Mouse (Mus musculus) neural tube, embryonic 11.5 days (tissue): ENCODE results near the gene Snx21. TPM values are rescaled to one million over a fixed set of nuclear protein-coding genes. Genes with fewer than 3 reads are reported as not detected.

Experiments
- ATAC-seq: fragments of 200-750 bp; cut with Nextera tagmentation; 2 replicates; pipeline ENCODE4 v1.8.0; 2017; ENCODE audit warnings: moderate number of reproducible peaks, mild to moderate bottlenecking, moderate TSS enrichment, moderate library complexity; ENCODE audit not compliant: insufficient read depth, low FRiP score, low TSS enrichment
- DNase-seq: peaks from one replicate; pipeline ENCODE4 v3.0.0-alpha.2; 2015; ENCODE audit warnings: low spot score
- H3K27ac ChIP-seq: fragments of 300-500 bp; sonication (generic); 2 replicates; pipeline ENCODE4 v1.5.1; 2014; ENCODE audit warnings: low read depth, mild to moderate bottlenecking, low read length
- H3K27me3 ChIP-seq: fragments of 300-500 bp; sonication (generic); 2 replicates; pipeline ENCODE4 v1.6.1; 2014; ENCODE audit warnings: mild to moderate bottlenecking, low read length, mixed read lengths; ENCODE audit not compliant: control insufficient read depth, insufficient read depth
- H3K36me3 ChIP-seq: fragments of 300-500 bp; sonication (generic); 2 replicates; pipeline ENCODE4 v1.6.1; 2014; ENCODE audit warnings: mild to moderate bottlenecking, low read length, moderate library complexity, mixed read lengths; ENCODE audit not compliant: control insufficient read depth, insufficient read depth
- H3K4me1 ChIP-seq: fragments of 300-500 bp; sonication (generic); 2 replicates; pipeline ENCODE4 v1.6.1; 2014; ENCODE audit warnings: low read length, mixed read lengths; ENCODE audit not compliant: control insufficient read depth, insufficient read depth
- H3K4me2 ChIP-seq: fragments of 300-500 bp; sonication (generic); 2 replicates; pipeline ENCODE4 v1.6.1; 2014; ENCODE audit warnings: low read depth, mild to moderate bottlenecking, moderate library complexity
- H3K4me3 ChIP-seq: fragments of 300-500 bp; sonication (generic); 2 replicates; pipeline ENCODE4 v1.5.1; 2014; ENCODE audit warnings: low read depth, low read length
- H3K9ac ChIP-seq: fragments of 300-500 bp; sonication (generic); 2 replicates; pipeline ENCODE4 v1.6.1; 2014; ENCODE audit warnings: mild to moderate bottlenecking, low read length
- H3K9me3 ChIP-seq: fragments of 300-500 bp; sonication (generic); 2 replicates; pipeline ENCODE4 v1.6.1; 2016; ENCODE audit warnings: low read length; ENCODE audit not compliant: control insufficient read depth
- WGBS: fragments of 180-500 bp; shearing (Covaris S2); extraction: QIAGEN DNeasy Blood & Tissue Kit; methylation state at CpG from one replicate; pipeline ENCODE4 v1.1.7; 2014; 5-methylcytosine and 5-hydroxymethylcytosine counted together
- polyA plus RNA-seq: library from polyadenylated mRNA; unstranded; fragments of >200 nt; fragmentation: Nextera tagmentation; extraction: Ambion mirVana; gene quantifications from 2 replicates; pipeline ENCODE4 v1.2.1, GENCODE M21; 2014

Gene Snx21
- polyA plus RNA-seq, 1 experiment from 2014 or later, result 14.1 TPM

- Histone ChIP-seq H3K27ac (no peak overlapping the region), H3K4me3 (0 out of 2 replicates have a peak overlapping the region, but pooled peaks have one; percentile 6), H3K36me3 (no peaks in the 10 kb centered on the region), H3K27me3 (no peaks in the 10 kb centered on the region), H3K9ac (no peak overlapping the region), H3K4me1 (peaks cover 7% of the 10 kb centered on the region), H3K9me3 (no peaks in the 10 kb centered on the region), H3K4me2 (no peak overlapping the region)
- ATAC-seq (no peak), DNase-seq (no peak)
- 86% methylated on average over 7 of the region's 7 CpGs for WGBS
Measured at GRCm38 (mm10) chr2:164806614-164807013, 21.0 kb downstream of the Snx21 start.

GRCm38 (mm10) chr2:164813557-164813956 lies 27.9 kb downstream of the Snx21 start:
- Histone ChIP-seq H3K27me3 (no peaks in the 10 kb centered on the region), H3K36me3 (no peaks in the 10 kb centered on the region; the same call in 1 of the 2 replicates), H3K27ac (no peak overlapping the region), H3K4me3 (no peak overlapping the region), H3K4me2 (no peak overlapping the region), H3K9me3 (no peaks in the 10 kb centered on the region), H3K4me1 (no peaks in the 10 kb centered on the region), H3K9ac (no peak overlapping the region)
- 65% methylated on average over 2 of the region's 2 CpGs for WGBS
- no peak for DNase-seq
- no peak for ATAC-seq

GRCm38 (mm10) chr2:164815348-164815747 lies 29.7 kb downstream of the Snx21 start:
- 92% methylated on average over 5 of the region's 5 CpGs for WGBS

GRCm38 (mm10) chr2:164815821-164816220 lies 30.2 kb downstream of the Snx21 start:
- Histone ChIP-seq H3K36me3 (peaks cover 3% of the 10 kb centered on the region), H3K4me1 (no peaks in the 10 kb centered on the region), H3K27ac (no peak overlapping the region), H3K9me3 (no peaks in the 10 kb centered on the region), H3K27me3 (no peaks in the 10 kb centered on the region), H3K4me2 (no peak overlapping the region), H3K9ac (no peak overlapping the region), H3K4me3 (no peak overlapping the region)
- DNase-seq (no peak), ATAC-seq (no peak)
- 94% methylated on average over 8 of the region's 8 CpGs for WGBS

More at GRCm38 (mm10) chr2:164815348-164815747, 29.7 kb downstream of the Snx21 start:
- H3K4me1 ChIP-seq, result no peaks in the 10 kb centered on the region
- ATAC-seq, result no peak
- no peak overlapping the region for H3K9ac ChIP-seq
- no peak overlapping the region for H3K27ac ChIP-seq
- H3K9me3 ChIP-seq, result no peaks in the 10 kb centered on the region
- DNase-seq, result no peak
- no peaks in the 10 kb centered on the region; the same call in 1 of the 2 replicates for H3K36me3 ChIP-seq
- no peak overlapping the region for H3K4me2 ChIP-seq
- no peaks in the 10 kb centered on the region for H3K27me3 ChIP-seq
- H3K4me3 ChIP-seq, result no peak overlapping the region

GRCm38 (mm10) chr2:164817206-164817605 lies 31.6 kb downstream of the Snx21 start:
- Histone ChIP-seq H3K9ac (no peak overlapping the region), H3K9me3 (no peaks in the 10 kb centered on the region), H3K4me3 (no peak overlapping the region), H3K4me2 (no peak overlapping the region), H3K36me3 (peaks cover 3% of the 10 kb centered on the region), H3K4me1 (peaks cover 2% of the 10 kb centered on the region; the same call in 1 of the 2 replicates), H3K27me3 (no peaks in the 10 kb centered on the region), H3K27ac (no peak overlapping the region)
- DNase-seq, result no peak
- ATAC-seq, result no peak
- WGBS, result 88% methylated on average over 6 of the region's 6 CpGs

GRCm38 (mm10) chr2:164817703-164818102 lies 32.1 kb downstream of the Snx21 start:
- ATAC-seq (no peak), DNase-seq (peak; percentile 34)
- Histone ChIP-seq H3K9ac (no peak overlapping the region), H3K4me3 (no peak overlapping the region), H3K9me3 (no peaks in the 10 kb centered on the region), H3K27me3 (no peaks in the 10 kb centered on the region), H3K4me2 (no peak overlapping the region), H3K27ac (no peak overlapping the region), H3K4me1 (peaks cover 5% of the 10 kb centered on the region; the same call in 1 of the 2 replicates), H3K36me3 (peaks cover 3% of the 10 kb centered on the region)
- 61% methylated on average over 5 of the region's 5 CpGs for WGBS

GRCm38 (mm10) chr2:164821060-164821459 lies 35.4 kb downstream of the Snx21 start:
- Histone ChIP-seq H3K4me2 (no peak overlapping the region), H3K27me3 (no peaks in the 10 kb centered on the region), H3K36me3 (peaks cover 6% of the 10 kb centered on the region), H3K4me3 (no peak overlapping the region), H3K27ac (no peak overlapping the region), H3K4me1 (peaks cover 5% of the 10 kb centered on the region; the same call in 1 of the 2 replicates), H3K9ac (no peak overlapping the region), H3K9me3 (no peaks in the 10 kb centered on the region)
- DNase-seq (no peak), ATAC-seq (no peak)
- WGBS, result 88% methylated on average over 6 of the region's 6 CpGs

GRCm38 (mm10) chr2:164822636-164823165 lies 37.1 kb downstream of the Snx21 start, which contains the start of gene Zswim1:
Gene Zswim1, plus strand, starts transcription at chr2:164822686.
- no peaks in the 10 kb centered on the region for H3K27me3 ChIP-seq
- H3K4me2 ChIP-seq, result peak within 1 kb of the TSS; percentile 70
- peak; percentile 99 for DNase-seq
- H3K27ac ChIP-seq, result peak within 1 kb of the TSS; percentile 70
- peaks cover 5% of the 10 kb centered on the region; the same call in 1 of the 2 replicates for H3K4me1 ChIP-seq
- ATAC-seq, result peak; percentile 99
- no peaks in the 10 kb centered on the region for H3K9me3 ChIP-seq
- peak within 1 kb of the TSS; percentile 70 for H3K9ac ChIP-seq
- H3K36me3 ChIP-seq, result peaks cover 6% of the 10 kb centered on the region
- peak within 1 kb of the TSS; percentile 74 for H3K4me3 ChIP-seq
- 1% methylated on average over 32 of the region's 32 CpGs for WGBS

GRCm38 (mm10) chr2:164823181-164823585 lies 37.6 kb downstream of the Snx21 start:
- Histone ChIP-seq H3K9ac (peak overlapping the region; percentile 70), H3K9me3 (no peaks in the 10 kb centered on the region), H3K27me3 (no peaks in the 10 kb centered on the region), H3K4me3 (peak overlapping the region; percentile 74), H3K4me1 (peaks cover 5% of the 10 kb centered on the region; the same call in 1 of the 2 replicates), H3K36me3 (peaks cover 6% of the 10 kb centered on the region), H3K4me2 (peak overlapping the region; percentile 70), H3K27ac (peak overlapping the region; percentile 70)
- ATAC-seq (peak; percentile 64), DNase-seq (no peak)
- 3% methylated on average over 10 of the region's 10 CpGs for WGBS
